Mouse (Mus musculus) mouse trophoblast stem cell (cell line): ENCODE results near the gene Arih2.

Experiments
- in situ Hi-C, 2 experiments: fragments of 300-500 bp; cut with MseI, MboI; formaldehyde crosslinking; loops; 2 replicates in 1 of 2; 3 replicates in 1 of 2; pipeline ENCODE4 v1.15.1; 2025

The Arih2 gene

GRCm38 (mm10) chr9:108579344-108579690, 69.9 kb downstream of the Arih2 start:
- in situ Hi-C loops, result no loop called here

DNA sequence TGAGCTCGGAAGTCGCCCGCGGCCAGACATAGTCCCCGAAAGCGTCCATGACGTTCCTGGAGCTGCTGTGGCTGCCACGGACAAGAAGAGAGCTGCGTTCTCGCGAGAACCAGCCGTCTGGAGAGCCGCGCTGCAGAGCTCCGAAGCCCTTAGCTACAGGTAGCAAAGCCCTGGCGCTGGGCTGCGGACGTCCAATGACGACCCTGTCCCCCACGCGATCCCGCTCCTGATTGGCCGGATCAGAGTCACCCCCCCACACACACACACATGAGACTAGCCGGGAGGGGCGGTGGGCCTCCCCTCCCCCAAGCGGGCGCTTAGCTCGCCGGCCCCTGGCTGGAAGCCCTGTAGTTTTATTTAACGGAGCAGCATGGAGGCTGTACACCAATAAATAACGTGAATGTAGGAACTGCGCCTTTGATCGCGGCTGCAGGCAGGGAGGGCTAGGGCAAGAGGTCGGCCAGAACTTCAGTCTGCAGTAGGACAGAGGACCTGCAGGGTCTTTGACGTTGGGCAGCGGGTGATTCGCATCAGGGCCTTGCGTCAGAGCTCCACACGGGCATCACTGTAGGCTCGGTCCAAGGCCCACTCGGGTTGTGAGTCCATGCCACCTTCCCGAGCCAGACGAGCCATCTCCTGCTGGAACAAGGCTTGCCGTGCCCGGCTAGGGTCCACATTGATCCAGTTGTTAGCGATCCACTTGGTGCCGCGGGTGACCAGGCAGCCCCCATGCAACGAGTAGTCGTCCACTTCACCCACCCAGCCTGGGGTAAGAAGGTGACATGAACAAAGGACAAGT, 70.4 kb downstream of the Arih2 start, which contains the start of gene Wdr6:
Gene Wdr6, minus strand, starts transcription at position 195 of the 799 bp plus-strand sequence.
- in situ Hi-C loops, result no loop called here

GRCm38 (mm10) chr9:108577934-108578544, 71.1 kb downstream of the Arih2 start:
- in situ Hi-C loops, result no loop called here

DNA sequence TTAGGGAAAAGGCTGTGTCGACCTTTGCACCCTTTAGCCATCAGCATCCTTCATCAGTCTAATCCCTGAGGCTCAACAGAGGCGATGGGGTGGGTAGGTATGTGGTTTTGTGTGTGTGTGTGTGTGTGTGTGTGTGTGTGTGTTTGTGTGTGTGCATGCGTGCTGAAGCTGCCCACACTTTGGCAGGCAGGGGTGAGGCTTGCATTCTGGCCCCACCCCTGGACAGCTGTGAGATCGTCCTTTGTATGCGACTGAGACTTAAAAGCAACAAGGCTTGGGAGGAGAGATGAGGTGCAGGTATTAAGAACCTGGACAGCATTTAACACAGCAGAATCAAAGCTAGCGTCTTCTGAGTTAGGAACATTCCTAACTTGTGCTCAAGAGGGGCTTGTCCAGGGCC, 72.2 kb downstream of the Arih2 start:
- in situ Hi-C loops, result no loop called here

GRCm38 (mm10) chr9:108575321-108576297, 73.6 kb downstream of the Arih2 start:
- in situ Hi-C loops, result no loop called here

GRCm38 (mm10) chr9:108574921-108575320, 74.3 kb downstream of the Arih2 start:
- in situ Hi-C loops, result no loop called here

GRCm38 (mm10) chr9:108573774-108574690, 75.2 kb downstream of the Arih2 start:
- in situ Hi-C loops, result no loop called here

DNA sequence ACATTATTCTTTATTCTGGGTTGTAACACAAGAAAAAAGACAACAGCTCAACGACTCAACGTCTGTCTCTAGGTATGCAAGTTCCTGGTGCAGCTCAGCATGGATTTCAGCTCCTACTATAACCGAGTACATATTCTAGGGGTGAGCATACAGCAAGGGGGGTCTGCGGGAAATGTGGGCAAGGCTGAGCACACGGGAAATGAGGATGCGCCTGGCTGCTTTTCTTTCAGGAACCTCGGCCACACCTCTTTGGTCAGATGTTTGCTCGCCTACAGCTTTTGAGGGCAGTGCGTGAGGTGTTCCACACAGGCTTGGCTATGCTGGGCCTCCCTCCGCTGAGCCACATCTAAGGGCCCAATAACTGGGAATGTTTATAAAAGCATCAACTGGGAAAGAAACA, 76.9 kb downstream of the Arih2 start:
- in situ Hi-C loops, result no loop called here

DNA sequence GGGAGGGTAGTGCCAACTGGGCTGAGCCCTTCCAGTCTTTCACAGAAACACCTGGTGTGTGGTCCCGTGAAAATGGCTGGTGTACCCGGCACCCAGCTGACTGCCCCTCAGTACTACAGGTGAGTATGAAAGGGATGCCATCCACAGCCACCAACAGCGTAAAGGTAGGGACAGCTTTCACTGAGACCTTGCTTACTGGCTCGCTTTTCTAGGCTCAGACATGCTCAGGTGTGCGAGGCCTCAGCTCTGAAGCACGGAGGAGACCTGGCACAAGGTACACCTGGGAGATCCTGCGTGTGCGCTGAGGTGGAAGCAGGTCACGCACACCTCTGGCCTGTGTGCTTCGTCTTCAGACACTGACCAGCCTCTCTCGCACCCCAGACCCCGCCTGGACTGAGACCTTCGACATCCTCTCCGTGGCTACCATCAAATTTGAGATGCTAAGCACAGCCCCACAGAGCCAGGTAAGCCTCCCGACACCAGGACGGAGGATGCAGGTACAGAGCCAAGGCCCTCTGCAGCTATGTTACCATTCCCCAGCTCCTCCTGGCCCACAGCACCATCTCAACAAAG, 77.7 kb downstream of the Arih2 start:
- in situ Hi-C loops, result no loop called here

- in situ Hi-C loops, result no loop called here
Measured at GRCm38 (mm10) chr9:108570207-108570896, 78.8 kb downstream of the Arih2 start.

DNA sequence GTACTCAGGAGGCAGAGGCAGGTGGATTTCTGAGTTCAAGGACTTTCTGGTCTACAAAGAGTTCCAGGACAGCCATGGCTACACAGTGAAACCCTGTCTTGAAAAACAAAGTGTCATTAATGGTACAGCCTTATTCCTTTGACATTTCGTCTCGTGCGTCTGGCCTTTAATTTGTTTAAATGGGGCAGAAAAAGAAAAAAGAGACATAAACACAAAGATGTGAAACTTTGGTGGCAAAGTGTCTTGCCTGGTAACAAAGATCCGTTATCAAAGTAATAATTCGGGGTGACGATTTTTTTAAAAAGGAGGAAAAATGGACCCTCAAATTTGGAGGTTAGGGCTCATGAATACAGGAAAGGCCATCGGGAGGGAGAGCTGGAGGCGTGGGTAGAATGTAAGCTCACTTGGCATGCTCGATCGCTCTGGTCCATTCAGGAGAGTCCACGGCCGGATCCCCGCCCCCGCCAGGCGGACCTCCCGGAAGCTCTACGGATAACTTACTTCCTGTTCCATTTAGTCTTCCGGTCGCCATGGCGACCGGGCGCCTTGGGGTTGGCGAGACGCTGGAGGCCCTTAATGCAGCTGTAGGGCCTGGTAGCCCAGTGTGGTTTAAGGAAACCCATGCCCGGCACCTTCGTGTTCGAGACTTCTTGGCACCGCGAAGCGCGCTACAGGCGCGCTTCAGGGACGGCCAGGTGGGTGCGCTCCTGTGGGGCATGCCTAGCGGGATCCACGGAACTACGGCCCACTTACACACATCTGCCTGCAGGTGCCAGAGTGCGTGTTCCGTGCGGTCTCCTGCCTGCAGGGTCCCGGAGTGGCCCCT, 79.6 kb downstream of the Arih2 start, which contains the start of gene Dalrd3:
Gene Dalrd3, plus strand, starts transcription at position 506 of the 826 bp plus-strand sequence.
- in situ Hi-C loops, result no loop called here

GRCm38 (mm10) chr9:108568511-108568921, 80.7 kb downstream of the Arih2 start:
- in situ Hi-C loops, result no loop called here

- in situ Hi-C loops, result no loop called here
Measured at GRCm38 (mm10) chr9:108567931-108568419, 81.2 kb downstream of the Arih2 start.

DNA sequence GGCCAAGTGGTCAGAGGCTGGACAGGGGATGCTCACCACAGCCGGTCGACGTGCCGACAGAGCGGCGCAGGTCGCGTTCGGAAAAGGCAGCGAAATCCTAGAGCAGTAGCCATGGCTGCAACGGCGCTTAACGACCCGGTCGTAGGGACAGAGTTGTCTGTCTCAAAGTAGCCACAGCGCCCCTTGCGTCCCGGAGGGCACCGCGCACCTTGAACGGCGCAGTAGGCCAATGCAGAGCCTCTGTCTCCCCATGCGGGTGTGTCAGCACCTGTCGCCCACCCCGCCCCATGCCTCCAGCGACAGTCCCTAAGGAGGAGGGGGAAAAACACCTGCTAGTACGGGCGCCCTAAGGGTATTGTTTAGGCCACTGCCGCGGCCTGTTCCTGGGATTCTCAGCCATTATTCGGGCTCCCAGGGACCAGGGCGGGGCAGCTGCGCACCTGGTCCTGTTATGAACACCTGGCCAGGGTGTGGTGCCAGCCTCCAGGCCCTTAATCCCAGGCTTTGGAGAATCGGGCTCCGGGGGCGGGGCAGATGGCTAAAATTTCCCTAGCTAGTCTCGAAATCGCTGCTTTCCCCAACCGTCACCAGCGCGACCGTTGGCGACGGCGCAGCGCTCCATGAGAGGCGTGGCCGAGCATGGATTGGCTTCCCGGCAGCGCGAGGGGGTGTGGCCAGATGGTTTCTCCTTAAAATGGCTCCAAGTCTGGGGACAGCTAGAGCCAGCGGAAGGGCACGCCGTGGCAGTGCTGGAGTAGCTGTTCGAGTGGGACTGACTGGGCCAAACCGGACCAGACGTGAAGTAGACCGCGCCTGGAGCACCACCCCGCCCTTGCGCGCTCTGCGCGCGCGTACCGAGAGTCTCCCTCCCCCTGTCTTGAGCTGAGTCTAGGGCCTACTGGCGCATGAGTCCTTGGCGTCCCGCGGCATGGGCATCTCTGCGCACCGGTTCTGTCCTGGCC, 82.1 kb downstream of the Arih2 start, which contains the start of gene Ndufaf3:
Gene Ndufaf3, minus strand, starts transcription at position 620 of the 962 bp plus-strand sequence.
- in situ Hi-C loops, result no loop called here

- in situ Hi-C loops, result no loop called here
Measured at GRCm38 (mm10) chr9:108565881-108566814, 83.0 kb downstream of the Arih2 start.

DNA sequence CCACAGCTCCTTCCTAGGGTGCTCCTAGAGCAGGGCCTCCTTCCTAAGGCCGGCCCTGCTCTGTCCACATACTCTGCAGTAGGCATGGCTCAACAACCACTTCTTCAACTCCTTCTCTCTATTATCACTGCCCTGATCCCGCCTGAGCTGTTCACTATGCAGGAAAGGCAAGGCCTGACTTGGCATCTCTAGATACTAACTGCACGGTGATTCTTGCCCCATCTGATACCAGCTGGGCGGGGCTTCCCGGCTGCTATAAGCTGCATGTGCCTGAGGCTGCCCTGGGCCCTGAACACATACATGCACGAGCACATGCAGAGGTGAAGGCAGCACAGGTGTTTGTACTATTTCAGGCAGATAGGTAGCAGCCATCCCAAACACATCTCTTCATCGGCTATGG, 85.1 kb downstream of the Arih2 start:
- in situ Hi-C loops, result no loop called here
